Mouse (Mus musculus): Measurements from ENCODE around the gene Olfr1158. TPM values are rescaled to one million over a fixed set of nuclear protein-coding genes. Genes with fewer than 3 reads are reported as not detected.
"Not testable (repeated sequence)": the region's sequence is repeated elsewhere in the genome, so short reads cannot be mapped to it uniquely, and the experiment has no call there.

Olfr1158 gene
- not detected for total RNA-seq (2021)
- long read RNA-seq, experiment 1, result 0 reads
- long read RNA-seq, experiment 2, result 0 reads

- DNase-seq (ENCODE audit: low spot score in 2 of 2), result no peak
Measured at GRCm38 (mm10) chr2:87989813-87990212, at the start of gene Olfr1158. Gene Olfr1158 (plus strand): TSS chr2:87990113.

DNA sequence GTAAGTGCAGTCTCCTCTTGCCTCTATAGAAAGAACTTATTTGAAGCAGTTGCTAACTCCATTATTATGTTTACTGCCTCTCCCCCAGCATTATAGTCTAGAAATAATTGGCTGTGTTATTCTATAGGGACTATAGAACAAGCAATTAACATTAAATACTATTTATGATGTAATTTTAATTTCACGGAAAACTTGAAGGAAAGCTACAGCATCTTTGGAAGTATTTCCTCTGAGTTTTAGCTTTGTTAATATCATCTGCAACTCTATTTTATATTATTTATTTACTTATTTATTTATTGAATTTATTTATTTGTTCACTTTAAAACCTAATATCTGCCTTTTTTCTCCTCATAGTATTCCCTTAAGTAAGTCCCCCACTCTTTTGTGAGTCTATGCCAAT, 44.9 kb upstream of the Olfr1158 start, which contains the start of gene Olfr1155:
Gene Olfr1155, minus strand, starts transcription at position 101 of the 400 bp plus-strand sequence.
- no peak for DNase-seq (ENCODE audit: low spot score in 2 of 2)

DNA sequence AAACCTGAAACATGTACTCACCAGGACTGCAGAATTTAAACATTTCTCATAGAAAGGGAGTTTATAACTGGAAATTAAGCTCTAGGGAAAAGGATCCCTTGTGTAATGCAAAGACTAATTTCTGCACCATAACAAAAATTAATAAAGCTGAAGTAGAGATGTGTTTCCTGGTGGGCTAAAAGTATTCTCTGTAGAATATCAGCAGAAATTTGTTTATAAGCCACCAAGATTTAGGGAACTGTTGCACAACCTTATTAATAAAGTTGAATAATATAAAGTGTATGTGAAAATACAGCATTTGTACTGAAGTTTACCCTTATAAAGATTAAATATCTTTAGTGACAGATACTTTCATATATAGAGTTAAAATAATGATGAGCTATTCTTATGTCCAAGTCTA, 36.9 kb upstream of the Olfr1158 start, which contains the start of gene Olfr1156:
Gene Olfr1156, minus strand, starts transcription at position 101 of the 400 bp plus-strand sequence.
- no peak for DNase-seq (ENCODE audit: low spot score in 2 of 2)

DNA sequence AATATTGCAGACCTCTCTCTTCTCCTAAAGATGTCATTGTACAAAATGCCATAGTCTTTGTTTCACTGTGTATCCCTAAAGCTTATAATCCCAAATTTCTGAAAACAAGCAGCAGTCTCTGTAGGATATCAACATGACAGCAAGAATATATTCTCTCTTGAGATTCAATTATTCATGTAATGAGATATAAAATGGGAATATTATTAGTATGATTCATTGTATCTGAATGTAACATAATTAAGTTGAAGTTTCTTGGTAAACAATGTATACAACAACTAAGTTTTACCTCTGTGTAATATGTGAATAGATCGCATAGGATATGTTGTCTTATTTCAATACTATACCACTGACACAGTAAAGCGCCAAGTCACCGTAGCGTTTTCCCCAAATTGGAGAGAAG, 21.7 kb upstream of the Olfr1158 start, which contains the start of gene Olfr1157:
Gene Olfr1157, minus strand, starts transcription at position 101 of the 400 bp plus-strand sequence.
- DNase-seq (ENCODE audit: low spot score in 2 of 2), result no peak

DNA sequence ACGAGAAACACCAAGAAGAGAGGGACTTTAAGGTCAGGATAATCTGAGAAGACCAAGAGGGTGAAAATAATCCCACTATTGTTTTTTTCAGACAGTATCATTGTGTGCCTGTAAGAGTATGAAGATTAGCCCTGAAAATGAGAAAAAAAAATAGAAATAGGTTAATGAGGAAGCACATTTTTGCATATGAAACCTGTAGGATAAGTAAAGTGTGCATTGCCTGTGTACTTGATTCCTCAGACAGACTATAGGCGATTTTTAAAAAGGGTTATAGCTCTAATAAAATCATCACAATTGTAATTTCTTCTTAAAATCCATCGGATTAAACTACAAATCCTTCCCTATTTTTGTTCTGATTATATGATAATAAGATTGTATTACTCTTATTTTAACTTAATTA, 15.3 kb upstream of the Olfr1158 start, which contains the start of gene Olfr74:
Gene Olfr74, minus strand, starts transcription at position 101 of the 400 bp plus-strand sequence.
- DNase-seq (ENCODE audit: low spot score in 2 of 2), result no peak

DNA sequence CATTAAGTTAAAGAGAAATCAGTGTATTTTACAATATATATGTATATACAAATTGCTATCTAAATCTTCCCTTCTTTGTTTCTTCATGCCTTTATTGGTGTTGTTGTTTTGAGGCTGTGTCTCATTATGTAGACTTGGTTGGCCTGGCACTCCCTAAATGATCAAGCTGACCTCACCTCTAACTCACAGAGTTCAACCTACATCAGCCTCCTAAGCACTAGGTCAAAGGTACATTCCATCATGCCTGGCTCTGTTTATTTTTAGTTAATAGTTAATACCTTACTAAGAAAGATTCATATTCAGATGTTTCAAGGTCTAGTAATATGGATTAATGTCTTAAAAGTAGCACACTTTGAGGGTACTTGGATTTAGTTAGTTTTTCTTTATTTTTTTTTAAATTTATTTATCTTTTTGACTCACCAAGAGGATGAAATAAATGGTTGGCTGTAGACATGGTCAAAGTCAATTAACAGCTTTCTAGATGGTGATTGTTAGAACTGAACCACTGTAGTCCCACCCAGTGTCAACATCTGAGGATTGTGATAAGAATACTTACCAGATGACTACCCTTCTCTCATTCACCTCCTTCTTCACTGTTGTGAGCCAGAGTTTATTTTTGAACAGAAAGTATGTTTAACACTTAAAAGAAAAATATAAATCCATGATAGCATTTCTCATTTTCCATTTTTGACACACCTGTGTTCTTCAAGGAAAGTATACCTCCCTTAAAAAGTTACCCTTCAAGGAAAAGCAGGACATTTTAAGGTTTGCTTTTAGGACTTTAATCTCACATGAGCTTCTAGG, 17.8 kb downstream of the Olfr1158 start, which contains the start of gene Olfr1160:
Gene Olfr1160, minus strand, starts transcription at position 754 of the 804 bp plus-strand sequence.
- DNase-seq (ENCODE audit: low spot score in 2 of 2), result no peak

GRCm38 (mm10) chr2:88022474-88022873, 32.6 kb downstream of the Olfr1158 start, which contains the start of gene Olfr1161:
Gene Olfr1161 (plus strand): TSS chr2:88022774.
- DNase-seq (ENCODE audit: low spot score in 2 of 2), result not testable (repeated sequence)

- no peak for DNase-seq (ENCODE audit: low spot score in 2 of 2)
Measured at GRCm38 (mm10) chr2:88037599-88037998, 47.7 kb downstream of the Olfr1158 start, which contains the start of gene Olfr73. Gene Olfr73 (minus strand): TSS chr2:88037699.

Other genes with a start within 250 kb of the Olfr1158 start
- not detected for gene Olfr1140, start 246.4 kb upstream of the Olfr1158 start, total RNA-seq (2021)
- gene Olfr1141, start 236.1 kb upstream of the Olfr1158 start, total RNA-seq (2021), result not detected
- not detected for gene Olfr152, start 210.6 kb upstream of the Olfr1158 start, total RNA-seq (2021)
- gene Olfr1143, start 189.5 kb upstream of the Olfr1158 start, total RNA-seq (2021), result not detected
- gene Olfr1145, start 180.3 kb upstream of the Olfr1158 start, total RNA-seq (2021), result not detected
- gene Olfr1148, start 159.6 kb upstream of the Olfr1158 start, total RNA-seq (2021), result not detected
- not detected for gene Olfr1150-ps1, start 146.1 kb upstream of the Olfr1158 start, total RNA-seq (2021)
- gene Olfr1151, start 134.3 kb upstream of the Olfr1158 start, total RNA-seq (2021), result not detected
- not detected for gene Olfr1152, start 123.6 kb upstream of the Olfr1158 start, total RNA-seq (2021)
- gene Olfr1153, start 95.2 kb upstream of the Olfr1158 start, total RNA-seq (2021), result not detected
- gene Olfr1154, start 84.9 kb upstream of the Olfr1158 start, total RNA-seq (2021), result not detected
- gene Olfr1155, start 45.0 kb upstream of the Olfr1158 start, total RNA-seq (2021), result not detected
- gene Olfr1156, start 37.0 kb upstream of the Olfr1158 start, total RNA-seq (2021), result not detected
- gene Olfr1157, start 21.8 kb upstream of the Olfr1158 start, total RNA-seq (2021), result not detected
- gene Olfr74, start 15.4 kb upstream of the Olfr1158 start, total RNA-seq (2021), result not detected
- not detected for gene Olfr1160, start 18.2 kb downstream of the Olfr1158 start, total RNA-seq (2021)
- gene Olfr1161, start 32.7 kb downstream of the Olfr1158 start, total RNA-seq (2021), result not detected
- gene Olfr73, start 47.6 kb downstream of the Olfr1158 start, total RNA-seq (2021), result not detected
- not detected for gene Olfr1162, start 61.0 kb downstream of the Olfr1158 start, total RNA-seq (2021)
- gene Olfr1163, start 81.7 kb downstream of the Olfr1158 start, total RNA-seq (2021), result not detected
- not detected for gene Olfr1164, start 103.9 kb downstream of the Olfr1158 start, total RNA-seq (2021)
- gene Olfr1166, start 138.2 kb downstream of the Olfr1158 start, total RNA-seq (2021), result not detected
- not detected for gene Olfr1167, start 165.1 kb downstream of the Olfr1158 start, total RNA-seq (2021)
- not detected for gene Olfr1168, start 191.8 kb downstream of the Olfr1158 start, total RNA-seq (2021)
- gene Olfr1170, start 238.2 kb downstream of the Olfr1158 start, total RNA-seq (2021), result not detected

All from gastrocnemius, postnatal 4 days (tissue).